Mouse (Mus musculus): ENCODE results near the gene Avpr1a. TPM values are rescaled to one million over a fixed set of nuclear protein-coding genes. Genes with fewer than 3 reads are reported as not detected.

Avpr1a gene
- polyA plus RNA-seq (2015; fragmentation: Nextera tagmentation; extraction: Ambion mirVana) = 0.35 and 0.62 TPM in 2 replicates

GRCm38 (mm10) chr10:122447861-122448716, at the start of gene Avpr1a:
Gene Avpr1a, plus strand, starts transcription at chr10:122448499.
- H3K4me1 ChIP-seq (ENCODE audit: control insufficient read depth, insufficient read depth, low read length) = peaks cover 5% of the 10 kb centered on the region; the same call in 1 of the 2 replicates
- no peaks in the 10 kb centered on the region for H3K9me3 ChIP-seq (replicated peaks; ENCODE audit: control insufficient read depth, low read length)
- H3K4me3 ChIP-seq (ENCODE audit: low read length) = peak within 1 kb of the TSS; percentile 54
- 0 out of 2 replicates have a peak, but pooled peaks have one; percentile 18 for ATAC-seq (replicated peaks; ENCODE audit: extremely low read depth, insufficient read depth, low FRiP score)
- H3K4me2 ChIP-seq (ENCODE audit: low read depth, low read length) = peak within 1 kb of the TSS; percentile 70
- H3K27me3 ChIP-seq (ENCODE audit: control insufficient read depth, insufficient read depth, low read length) = peaks cover 36% of the 10 kb centered on the region
- WGBS = 8% methylated on average over 34 of the region's 34 CpGs
- H3K9ac ChIP-seq (ENCODE audit: low read length) = peak within 1 kb of the TSS; percentile 42
- H3K36me3 ChIP-seq (ENCODE audit: control insufficient read depth, insufficient read depth) = no peaks in the 10 kb centered on the region
- H3K27ac ChIP-seq (ENCODE audit: low read length) = no peak within 1 kb of the TSS

DNA sequence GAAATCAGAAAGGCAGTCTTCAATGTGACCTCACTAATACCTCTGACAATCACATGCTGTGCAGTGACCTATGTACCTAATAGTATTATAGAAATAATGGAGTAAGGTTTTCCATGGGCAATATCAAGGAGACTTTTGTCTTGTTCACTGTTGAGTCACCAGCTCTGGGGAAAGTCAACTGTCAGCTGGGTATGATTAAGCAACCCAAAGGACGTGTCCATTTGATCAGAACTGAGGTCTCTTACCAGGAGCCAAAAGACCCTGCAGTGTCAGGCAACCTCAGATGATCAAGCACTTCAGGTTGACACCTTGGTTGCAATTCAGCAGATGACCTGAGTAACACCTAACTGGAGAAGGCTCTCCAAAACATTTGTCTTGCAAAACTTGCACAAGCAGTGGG, 46.0 kb upstream of the Avpr1a start:
- Histone ChIP-seq H3K4me2 (ENCODE audit: low read depth, low read length) (no peak overlapping the region), H3K36me3 (ENCODE audit: control insufficient read depth, insufficient read depth) (no peaks in the 10 kb centered on the region), H3K4me3 (ENCODE audit: low read length) (no peak overlapping the region), H3K9me3 (replicated peaks; ENCODE audit: control insufficient read depth, low read length) (no peaks in the 10 kb centered on the region), H3K27me3 (ENCODE audit: control insufficient read depth, insufficient read depth, low read length) (no peaks in the 10 kb centered on the region), H3K9ac (ENCODE audit: low read length) (no peak overlapping the region), H3K4me1 (ENCODE audit: control insufficient read depth, insufficient read depth, low read length) (no peaks in the 10 kb centered on the region), H3K27ac (ENCODE audit: low read length) (no peak overlapping the region)
- 36% methylated on average over 1 of the region's 1 CpGs for WGBS
- ATAC-seq (replicated peaks; ENCODE audit: extremely low read depth, insufficient read depth, low FRiP score) = no peak

DNA sequence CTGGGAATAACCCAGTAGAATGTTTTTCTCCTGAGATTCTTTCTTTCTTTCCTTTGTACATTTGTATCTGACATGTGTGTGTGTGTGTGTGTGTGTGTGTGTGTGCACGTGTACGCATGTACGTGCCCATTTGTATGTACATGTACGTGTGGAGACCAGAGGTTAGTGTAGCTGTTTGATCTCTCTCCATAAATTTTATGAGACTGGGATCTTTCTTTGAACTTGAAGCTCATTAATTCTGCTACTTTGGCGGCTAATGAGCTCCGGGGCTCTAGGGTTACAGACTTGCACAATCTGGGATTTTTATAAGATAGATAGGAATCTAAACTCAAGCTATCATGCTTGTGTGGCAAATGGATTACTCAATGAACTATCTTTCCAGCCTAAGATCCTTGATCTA, 42.0 kb upstream of the Avpr1a start:
- WGBS = 86% methylated on average over 6 of the region's 6 CpGs
- H3K4me3 ChIP-seq (ENCODE audit: low read length) = no peak overlapping the region
- H3K9me3 ChIP-seq (replicated peaks; ENCODE audit: control insufficient read depth, low read length) = no peaks in the 10 kb centered on the region
- no peak overlapping the region for H3K27ac ChIP-seq (ENCODE audit: low read length)
- no peaks in the 10 kb centered on the region for H3K4me1 ChIP-seq (ENCODE audit: control insufficient read depth, insufficient read depth, low read length)
- ATAC-seq (replicated peaks; ENCODE audit: extremely low read depth, insufficient read depth, low FRiP score) = no peak
- H3K4me2 ChIP-seq (ENCODE audit: low read depth, low read length) = no peak overlapping the region
- no peak overlapping the region for H3K9ac ChIP-seq (ENCODE audit: low read length)
- H3K27me3 ChIP-seq (ENCODE audit: control insufficient read depth, insufficient read depth, low read length) = no peaks in the 10 kb centered on the region
- no peaks in the 10 kb centered on the region for H3K36me3 ChIP-seq (ENCODE audit: control insufficient read depth, insufficient read depth)

GRCm38 (mm10) chr10:122408697-122409409, 39.4 kb upstream of the Avpr1a start:
- Histone ChIP-seq H3K9ac (ENCODE audit: low read length) (no peak overlapping the region), H3K4me3 (ENCODE audit: low read length) (no peak overlapping the region), H3K9me3 (replicated peaks; ENCODE audit: control insufficient read depth, low read length) (no peaks in the 10 kb centered on the region), H3K4me1 (ENCODE audit: control insufficient read depth, insufficient read depth, low read length) (no peaks in the 10 kb centered on the region), H3K27me3 (ENCODE audit: control insufficient read depth, insufficient read depth, low read length) (no peaks in the 10 kb centered on the region), H3K27ac (ENCODE audit: low read length) (no peak overlapping the region), H3K4me2 (ENCODE audit: low read depth, low read length) (no peak overlapping the region), H3K36me3 (ENCODE audit: control insufficient read depth, insufficient read depth) (no peaks in the 10 kb centered on the region)
- WGBS = 63% methylated on average over 7 of the region's 7 CpGs
- ATAC-seq (replicated peaks; ENCODE audit: extremely low read depth, insufficient read depth, low FRiP score) = no peak

GRCm38 (mm10) chr10:122410791-122411190, 37.5 kb upstream of the Avpr1a start:
- Histone ChIP-seq H3K27me3 (ENCODE audit: control insufficient read depth, insufficient read depth, low read length) (no peaks in the 10 kb centered on the region), H3K9ac (ENCODE audit: low read length) (no peak overlapping the region), H3K4me3 (ENCODE audit: low read length) (no peak overlapping the region), H3K27ac (ENCODE audit: low read length) (no peak overlapping the region), H3K4me1 (ENCODE audit: control insufficient read depth, insufficient read depth, low read length) (no peaks in the 10 kb centered on the region), H3K9me3 (replicated peaks; ENCODE audit: control insufficient read depth, low read length) (no peaks in the 10 kb centered on the region), H3K4me2 (ENCODE audit: low read depth, low read length) (no peak overlapping the region), H3K36me3 (ENCODE audit: control insufficient read depth, insufficient read depth) (no peaks in the 10 kb centered on the region)
- 63% methylated on average over 2 of the region's 2 CpGs for WGBS
- no peak for ATAC-seq (replicated peaks; ENCODE audit: extremely low read depth, insufficient read depth, low FRiP score)

DNA sequence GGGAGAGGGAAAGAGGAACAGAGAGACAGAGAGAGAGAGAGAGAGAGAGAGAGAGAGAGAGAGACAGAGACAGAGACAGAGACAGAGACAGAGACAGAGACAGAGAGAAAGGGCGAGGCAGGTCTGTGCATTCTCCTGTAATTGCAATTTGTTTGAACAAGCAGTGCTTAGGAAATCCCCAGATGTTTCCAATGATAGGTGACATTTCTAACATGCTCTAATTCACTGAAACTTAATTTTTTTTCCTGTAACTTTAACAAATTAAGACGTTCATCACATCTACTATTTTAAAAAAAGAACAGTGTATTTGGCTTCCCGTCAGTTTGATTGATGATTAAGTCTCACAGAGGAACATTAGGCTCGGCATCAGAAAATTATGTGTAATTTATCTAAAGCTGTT, 15.6 kb upstream of the Avpr1a start:
- no peaks in the 10 kb centered on the region for H3K27me3 ChIP-seq (ENCODE audit: control insufficient read depth, insufficient read depth, low read length)
- no peaks in the 10 kb centered on the region for H3K4me1 ChIP-seq (ENCODE audit: control insufficient read depth, insufficient read depth, low read length)
- H3K36me3 ChIP-seq (ENCODE audit: control insufficient read depth, insufficient read depth) = no peaks in the 10 kb centered on the region
- H3K27ac ChIP-seq (ENCODE audit: low read length) = no peak overlapping the region
- no peak overlapping the region for H3K9ac ChIP-seq (ENCODE audit: low read length)
- no peak for ATAC-seq (replicated peaks; ENCODE audit: extremely low read depth, insufficient read depth, low FRiP score)
- H3K4me2 ChIP-seq (ENCODE audit: low read depth, low read length) = no peak overlapping the region
- H3K4me3 ChIP-seq (ENCODE audit: low read length) = no peak overlapping the region
- 47% methylated on average over 4 of the region's 4 CpGs for WGBS
- H3K9me3 ChIP-seq (replicated peaks; ENCODE audit: control insufficient read depth, low read length) = no peaks in the 10 kb centered on the region

GRCm38 (mm10) chr10:122447275-122447674, 1.0 kb upstream of the Avpr1a start:
- Histone ChIP-seq H3K27me3 (ENCODE audit: control insufficient read depth, insufficient read depth, low read length) (peaks cover 36% of the 10 kb centered on the region), H3K4me2 (ENCODE audit: low read depth, low read length) (no peak overlapping the region), H3K36me3 (ENCODE audit: control insufficient read depth, insufficient read depth) (no peaks in the 10 kb centered on the region), H3K4me3 (ENCODE audit: low read length) (no peak overlapping the region), H3K9ac (ENCODE audit: low read length) (no peak overlapping the region), H3K4me1 (ENCODE audit: control insufficient read depth, insufficient read depth, low read length) (peaks cover 5% of the 10 kb centered on the region; the same call in 1 of the 2 replicates), H3K9me3 (replicated peaks; ENCODE audit: control insufficient read depth, low read length) (no peaks in the 10 kb centered on the region), H3K27ac (ENCODE audit: low read length) (no peak overlapping the region)
- 35% methylated on average over 7 of the region's 10 CpGs for WGBS
- no peak; the same call in 1 of the 2 replicates for ATAC-seq (replicated peaks; ENCODE audit: extremely low read depth, insufficient read depth, low FRiP score)

DNA sequence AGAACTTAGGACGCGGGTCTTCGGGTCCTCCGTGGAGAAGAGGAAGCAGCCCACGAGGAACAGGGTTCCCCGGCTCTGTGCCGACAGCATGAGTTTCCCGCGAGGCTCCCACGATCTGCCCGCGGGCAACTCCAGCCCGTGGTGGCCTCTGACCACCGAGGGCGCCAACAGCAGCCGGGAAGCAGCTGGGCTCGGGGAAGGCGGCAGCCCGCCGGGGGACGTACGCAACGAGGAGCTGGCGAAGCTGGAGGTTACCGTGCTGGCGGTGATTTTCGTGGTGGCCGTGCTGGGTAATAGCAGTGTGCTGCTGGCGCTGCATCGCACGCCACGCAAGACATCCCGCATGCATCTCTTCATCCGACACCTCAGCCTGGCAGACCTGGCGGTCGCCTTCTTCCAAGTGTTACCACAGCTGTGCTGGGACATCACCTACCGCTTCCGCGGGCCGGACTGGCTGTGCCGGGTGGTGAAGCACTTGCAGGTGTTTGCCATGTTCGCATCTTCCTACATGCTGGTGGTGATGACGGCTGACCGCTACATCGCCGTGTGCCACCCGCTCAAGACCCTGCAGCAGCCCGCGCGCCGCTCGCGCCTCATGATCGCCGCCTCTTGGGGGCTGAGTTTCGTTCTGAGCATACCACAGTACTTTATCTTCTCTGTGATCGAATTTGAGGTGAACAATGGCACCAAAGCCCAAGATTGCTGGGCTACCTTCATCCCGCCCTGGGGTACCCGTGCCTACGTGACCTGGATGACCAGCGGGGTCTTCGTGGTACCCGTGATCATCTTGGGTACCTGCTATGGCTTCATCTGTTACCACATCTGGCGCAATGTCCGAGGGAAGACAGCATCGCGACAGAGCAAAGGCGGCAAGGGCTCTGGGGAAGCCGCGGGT, 665 bp downstream of the Avpr1a start:
- peak overlapping the region; percentile 54 for H3K4me3 ChIP-seq (ENCODE audit: low read length)
- H3K4me2 ChIP-seq (ENCODE audit: low read depth, low read length) = peak overlapping the region; percentile 70
- peaks cover 9% of the 10 kb centered on the region for H3K4me1 ChIP-seq (ENCODE audit: control insufficient read depth, insufficient read depth, low read length)
- peaks cover 36% of the 10 kb centered on the region for H3K27me3 ChIP-seq (ENCODE audit: control insufficient read depth, insufficient read depth, low read length)
- H3K9ac ChIP-seq (ENCODE audit: low read length) = peak overlapping the region; percentile 42
- ATAC-seq (replicated peaks; ENCODE audit: extremely low read depth, insufficient read depth, low FRiP score) = peak; percentile 37; the same call in 1 of the 2 replicates
- H3K36me3 ChIP-seq (ENCODE audit: control insufficient read depth, insufficient read depth) = no peaks in the 10 kb centered on the region
- H3K27ac ChIP-seq (ENCODE audit: low read length) = no peak overlapping the region
- whole genome bisulfite sequencing = 2% methylated on average over 70 of the region's 70 CpGs
- no peaks in the 10 kb centered on the region for H3K9me3 ChIP-seq (replicated peaks; ENCODE audit: control insufficient read depth, low read length)

Measured in heart, embryonic 16.5 days (tissue).